Mouse (Mus musculus): ENCODE data around the gene Larp1. TPM values are rescaled to one million over a fixed set of nuclear protein-coding genes. Genes with fewer than 3 reads are reported as not detected.
A peak's percentile ranks its signal among the peaks of the same experiment; 100 is the strongest.
"Not testable (repeated sequence)": the region's sequence is repeated elsewhere in the genome, so short reads cannot be mapped to it uniquely, and the experiment has no call there.

The Larp1 gene
- polyA plus RNA-seq, 1 experiment from 2014 or later: 21.6 TPM

DNA sequence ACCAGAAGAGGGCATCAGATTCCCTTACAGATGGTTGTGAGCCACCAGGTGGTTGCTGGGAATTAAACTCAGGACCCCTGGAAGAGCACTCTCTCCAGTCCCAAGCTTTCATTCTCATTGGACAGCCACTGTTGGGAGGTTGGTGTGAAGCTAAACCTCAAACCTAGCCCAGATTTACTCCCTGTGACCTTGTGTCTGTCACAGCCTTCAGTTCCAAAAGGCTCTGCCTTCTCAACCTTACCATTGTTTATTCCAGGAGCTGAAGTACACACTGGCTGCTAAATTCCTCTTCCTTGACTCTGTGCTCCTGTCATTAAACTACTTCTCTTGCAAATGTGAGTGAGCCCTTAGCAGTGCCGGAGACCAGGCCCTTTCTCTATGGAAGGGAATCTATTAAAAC lies 20.1 kb downstream of the Larp1 start:
- no peaks in the 10 kb centered on the region for H3K9me3 ChIP-seq (replicated peaks)
- H3K4me2 ChIP-seq: no peak overlapping the region
- ATAC-seq (ENCODE audit: low read depth): no peak
- H3K4me1 ChIP-seq (replicated peaks): peaks cover 96% of the 10 kb centered on the region
- H3K9ac ChIP-seq: no peak overlapping the region
- WGBS (ENCODE audit: insufficient replicate concordance): 83% methylated on average over 1 of the region's 1 CpGs
- no peaks in the 10 kb centered on the region for H3K27me3 ChIP-seq
- peaks cover 6% of the 10 kb centered on the region for H3K36me3 ChIP-seq
- H3K4me3 ChIP-seq (replicated peaks): no peak overlapping the region
- 0 out of 2 replicates have a peak overlapping the region, but pooled peaks have one; percentile 8 for H3K27ac ChIP-seq
- DNase-seq: no peak

- DNase-seq (no peak), ATAC-seq (ENCODE audit: low read depth) (no peak)
- H3K27me3 ChIP-seq: no peaks in the 10 kb centered on the region
- H3K4me3 ChIP-seq (replicated peaks): no peak overlapping the region
- no peaks in the 10 kb centered on the region for H3K9me3 ChIP-seq (replicated peaks)
- peaks cover 96% of the 10 kb centered on the region for H3K4me1 ChIP-seq (replicated peaks)
- WGBS (ENCODE audit: insufficient replicate concordance): 36% methylated on average over 2 of the region's 2 CpGs
- H3K36me3 ChIP-seq: peaks cover 6% of the 10 kb centered on the region
- no peak overlapping the region for H3K9ac ChIP-seq
- H3K27ac ChIP-seq: peak overlapping the region; percentile 31; the same call in 1 of the 2 replicates
- H3K4me2 ChIP-seq: peak overlapping the region; percentile 19; the same call in 1 of the 2 replicates
Measured at GRCm38 (mm10) chr11:58029869-58030268, 21.0 kb downstream of the Larp1 start.

DNA sequence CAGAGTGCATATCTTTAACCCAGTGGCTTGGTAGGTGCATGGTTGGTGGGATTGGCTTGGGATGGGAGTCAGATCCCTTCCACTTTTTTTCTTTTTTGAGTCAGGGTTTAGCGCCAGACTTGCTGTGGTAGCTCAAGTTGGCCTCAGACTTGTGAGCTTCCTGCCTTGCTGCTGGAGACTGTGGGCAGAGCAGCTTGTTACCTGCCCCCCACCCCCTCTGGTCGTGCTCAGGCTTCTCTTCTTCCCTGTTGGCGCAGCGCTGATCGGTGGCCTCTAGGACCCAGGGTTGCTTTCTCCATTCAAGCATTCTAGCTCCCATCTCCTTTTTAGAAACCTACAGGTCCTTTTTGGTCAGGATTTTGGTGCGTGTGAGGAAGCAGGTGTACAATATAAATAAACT lies 22.3 kb downstream of the Larp1 start:
- Histone ChIP-seq H3K27me3 (no peaks in the 10 kb centered on the region), H3K9ac (no peak overlapping the region), H3K4me2 (peak overlapping the region; percentile 19; the same call in 1 of the 2 replicates), H3K4me3 (replicated peaks) (no peak overlapping the region), H3K36me3 (peaks cover 6% of the 10 kb centered on the region), H3K9me3 (replicated peaks) (no peaks in the 10 kb centered on the region), H3K4me1 (replicated peaks) (peaks cover 94% of the 10 kb centered on the region), H3K27ac (peak overlapping the region; percentile 44; the same call in 1 of the 2 replicates)
- WGBS (ENCODE audit: insufficient replicate concordance): 43% methylated on average over 6 of the region's 6 CpGs
- no peak for ATAC-seq (ENCODE audit: low read depth)
- no peak for DNase-seq

DNA sequence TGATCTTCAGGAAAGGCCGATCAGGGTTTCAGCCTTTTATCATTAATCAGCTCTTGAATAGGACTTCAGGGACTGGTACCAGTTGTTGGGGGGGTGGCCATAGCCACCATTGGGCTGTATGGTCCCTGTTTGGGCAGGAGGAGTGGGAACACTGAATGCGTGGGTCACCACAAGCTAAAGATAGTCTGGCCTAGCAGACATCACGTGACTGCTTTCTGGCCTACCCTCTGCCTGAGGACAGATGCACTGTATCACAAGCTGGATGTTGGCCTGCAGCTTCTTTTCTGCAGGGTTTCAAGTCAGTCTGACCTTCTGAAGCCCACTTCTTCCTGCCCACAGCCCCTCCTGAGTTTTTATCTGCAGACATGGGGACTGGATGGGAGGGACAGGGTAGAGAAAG lies 24.8 kb downstream of the Larp1 start:
- Histone ChIP-seq H3K27ac (peak overlapping the region; percentile 8; the same call in 1 of the 2 replicates), H3K4me2 (no peak overlapping the region; the same call in 1 of the 2 replicates), H3K9me3 (replicated peaks) (no peaks in the 10 kb centered on the region), H3K9ac (no peak overlapping the region), H3K4me1 (replicated peaks) (peaks cover 93% of the 10 kb centered on the region), H3K36me3 (no peaks in the 10 kb centered on the region), H3K27me3 (no peaks in the 10 kb centered on the region), H3K4me3 (replicated peaks) (no peak overlapping the region)
- DNase-seq (no peak), ATAC-seq (ENCODE audit: low read depth) (peak; percentile 35; the same call in 1 of the 2 replicates)
- 30% methylated on average over 3 of the region's 3 CpGs for WGBS (ENCODE audit: insufficient replicate concordance)

DNA sequence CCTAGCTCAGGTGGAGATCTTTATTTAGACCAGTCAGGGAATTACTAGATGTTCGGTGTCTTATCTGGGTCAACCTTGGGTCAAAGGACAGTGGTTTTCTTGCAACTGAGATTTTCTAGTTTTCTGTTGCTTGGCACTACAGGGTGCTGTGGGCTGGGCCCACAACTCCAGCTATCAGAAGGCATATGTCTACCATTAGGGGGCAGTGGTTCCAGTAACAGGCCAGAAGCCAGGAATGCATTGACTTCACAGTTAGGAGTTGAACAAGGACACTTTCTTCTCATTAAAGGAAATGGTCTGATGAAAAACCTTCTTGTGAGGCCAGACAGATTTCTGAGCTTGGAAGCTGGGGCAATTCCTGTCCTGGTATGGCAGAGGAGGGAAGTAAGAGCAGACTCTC lies 30.2 kb downstream of the Larp1 start:
- Histone ChIP-seq H3K9me3 (replicated peaks) (no peaks in the 10 kb centered on the region), H3K27ac (no peak overlapping the region), H3K4me2 (no peak overlapping the region), H3K27me3 (no peaks in the 10 kb centered on the region), H3K36me3 (peaks cover 39% of the 10 kb centered on the region), H3K4me3 (replicated peaks) (no peak overlapping the region), H3K4me1 (replicated peaks) (peaks cover 53% of the 10 kb centered on the region), H3K9ac (no peak overlapping the region)
- DNase-seq (no peak), ATAC-seq (ENCODE audit: low read depth) (no peak)
- 42% methylated on average over 1 of the region's 1 CpGs for WGBS (ENCODE audit: insufficient replicate concordance)

DNA sequence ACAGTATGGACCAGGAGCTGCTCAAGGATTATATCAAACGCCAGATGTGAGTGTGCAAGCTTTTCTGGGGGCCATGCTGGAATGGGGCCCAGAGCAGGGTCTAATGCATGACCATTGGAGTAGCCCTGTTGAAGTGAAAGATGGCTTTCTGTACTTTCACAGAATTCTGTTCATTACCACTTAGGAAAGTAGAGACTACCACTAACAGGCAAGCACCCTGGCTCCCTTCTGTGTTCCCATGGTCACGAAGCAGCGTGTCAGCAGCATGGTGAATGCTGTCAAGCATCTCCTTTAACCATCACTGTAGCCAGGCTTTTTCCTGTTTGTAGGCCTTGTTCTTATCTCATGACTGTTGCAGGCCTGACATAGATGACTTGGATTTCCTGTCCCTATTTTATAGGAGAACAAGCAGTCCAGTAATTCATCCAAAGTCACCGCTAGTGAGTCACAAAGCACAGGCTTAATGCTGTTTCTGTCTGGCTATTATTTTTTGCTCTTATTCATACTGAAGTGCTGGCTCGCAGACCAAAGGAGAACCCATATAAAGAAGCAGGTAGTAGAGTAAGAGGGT lies 34.1 kb downstream of the Larp1 start:
- DNase-seq (no peak), ATAC-seq (ENCODE audit: low read depth) (no peak)
- H3K36me3 ChIP-seq: peaks cover 74% of the 10 kb centered on the region
- H3K4me1 ChIP-seq (replicated peaks): peaks cover 18% of the 10 kb centered on the region
- H3K9me3 ChIP-seq (replicated peaks): no peaks in the 10 kb centered on the region
- no peaks in the 10 kb centered on the region for H3K27me3 ChIP-seq
- no peak overlapping the region for H3K4me3 ChIP-seq (replicated peaks)
- WGBS (ENCODE audit: insufficient replicate concordance): 78% methylated on average over 5 of the region's 5 CpGs
- no peak overlapping the region for H3K27ac ChIP-seq
- H3K9ac ChIP-seq: no peak overlapping the region
- H3K4me2 ChIP-seq: no peak overlapping the region

- Histone ChIP-seq H3K27ac (no peak overlapping the region), H3K9me3 (replicated peaks) (no peaks in the 10 kb centered on the region), H3K4me2 (no peak overlapping the region), H3K9ac (no peak overlapping the region), H3K4me3 (replicated peaks) (no peak overlapping the region), H3K4me1 (replicated peaks) (peaks cover 3% of the 10 kb centered on the region; the same call in 1 of the 2 replicates), H3K27me3 (no peaks in the 10 kb centered on the region), H3K36me3 (peaks cover 96% of the 10 kb centered on the region)
- no peak for DNase-seq
- no peak for ATAC-seq (ENCODE audit: low read depth)
- WGBS (ENCODE audit: insufficient replicate concordance): 71% methylated on average over 4 of the region's 4 CpGs
Measured at GRCm38 (mm10) chr11:58046438-58046837, 37.6 kb downstream of the Larp1 start.

- H3K9ac ChIP-seq: no peak overlapping the region
- no peaks in the 10 kb centered on the region for H3K27me3 ChIP-seq
- H3K4me3 ChIP-seq (replicated peaks): no peak overlapping the region
- H3K4me1 ChIP-seq (replicated peaks): peaks cover 16% of the 10 kb centered on the region
- no peaks in the 10 kb centered on the region for H3K9me3 ChIP-seq (replicated peaks)
- H3K4me2 ChIP-seq: no peak overlapping the region
- H3K27ac ChIP-seq: no peak overlapping the region
- DNase-seq: no peak
- ATAC-seq (ENCODE audit: low read depth): no peak
- peaks cover 95% of the 10 kb centered on the region for H3K36me3 ChIP-seq
- 69% methylated on average over 6 of the region's 6 CpGs for WGBS (ENCODE audit: insufficient replicate concordance)
Measured at GRCm38 (mm10) chr11:58057455-58057854, 48.6 kb downstream of the Larp1 start.

DNA sequence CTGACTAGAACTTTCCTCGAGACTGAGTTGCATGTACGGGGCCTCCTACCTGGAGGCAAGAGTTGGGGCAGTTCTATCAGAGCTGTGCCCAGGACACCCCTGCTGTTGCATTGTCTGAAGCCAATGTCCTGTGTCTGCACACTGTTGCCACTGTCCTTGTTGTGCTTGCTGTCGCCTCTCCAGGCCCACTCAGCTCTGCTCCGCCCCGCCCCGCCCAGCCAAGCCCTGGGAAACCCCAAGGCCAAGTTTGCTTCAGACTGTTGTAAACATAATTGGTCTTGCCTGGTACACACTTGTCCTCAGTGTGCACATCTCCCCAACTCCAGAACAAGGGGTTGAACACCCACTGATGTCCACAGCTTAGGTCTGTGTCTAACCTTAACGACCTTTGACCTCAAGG lies 50.9 kb downstream of the Larp1 start:
- H3K27me3 ChIP-seq; H3K4me3 ChIP-seq (replicated peaks); H3K9me3 ChIP-seq (replicated peaks); H3K27ac ChIP-seq; DNase-seq; H3K4me2 ChIP-seq; H3K9ac ChIP-seq: not testable (repeated sequence)
- ATAC-seq (ENCODE audit: low read depth): peak; percentile 37; the same call in 1 of the 2 replicates
- H3K4me1 ChIP-seq (replicated peaks): peaks cover 16% of the 10 kb centered on the region
- WGBS (ENCODE audit: insufficient replicate concordance): 78% methylated on average over 7 of the region's 7 CpGs
- H3K36me3 ChIP-seq: peaks cover 74% of the 10 kb centered on the region

GRCm38 (mm10) chr11:58061218-58061617 lies 52.4 kb downstream of the Larp1 start:
- not testable (repeated sequence) for H3K4me3 ChIP-seq (replicated peaks); H3K9ac ChIP-seq; H3K9me3 ChIP-seq (replicated peaks); H3K27me3 ChIP-seq; ATAC-seq (ENCODE audit: low read depth); H3K27ac ChIP-seq; DNase-seq; H3K4me2 ChIP-seq
- peaks cover 16% of the 10 kb centered on the region for H3K4me1 ChIP-seq (replicated peaks)
- 82% methylated on average over 4 of the region's 4 CpGs for WGBS (ENCODE audit: insufficient replicate concordance)
- peaks cover 59% of the 10 kb centered on the region for H3K36me3 ChIP-seq

GRCm38 (mm10) chr11:58062586-58062985 lies 53.7 kb downstream of the Larp1 start:
- peaks cover 46% of the 10 kb centered on the region for H3K36me3 ChIP-seq
- ATAC-seq (ENCODE audit: low read depth): no peak
- no peak for DNase-seq
- H3K4me1 ChIP-seq (replicated peaks): peaks cover 16% of the 10 kb centered on the region
- no peaks in the 10 kb centered on the region for H3K9me3 ChIP-seq (replicated peaks)
- H3K27ac ChIP-seq: no peak overlapping the region
- 74% methylated on average over 4 of the region's 4 CpGs for WGBS (ENCODE audit: insufficient replicate concordance)
- no peak overlapping the region for H3K4me3 ChIP-seq (replicated peaks)
- no peak overlapping the region for H3K9ac ChIP-seq
- no peaks in the 10 kb centered on the region for H3K27me3 ChIP-seq
- no peak overlapping the region for H3K4me2 ChIP-seq

DNA sequence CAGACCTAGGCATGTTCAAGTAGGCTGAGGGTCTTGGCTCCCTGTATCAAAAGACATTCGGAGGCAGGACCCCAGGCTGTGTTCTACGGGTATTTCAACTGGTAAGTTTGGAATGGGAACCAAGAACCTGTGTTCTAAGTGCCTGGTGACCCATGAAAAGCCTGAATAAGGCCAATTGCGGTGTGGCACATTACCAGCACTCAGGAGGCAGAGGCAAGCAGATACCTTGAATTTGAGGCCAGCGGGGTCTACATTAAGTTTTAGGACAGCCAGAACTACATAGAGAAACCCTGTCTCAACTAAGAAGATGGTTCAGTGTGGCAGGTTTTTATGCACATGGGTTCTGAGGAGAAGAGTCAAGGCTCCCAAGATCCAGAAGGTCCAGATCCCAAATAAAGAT lies 56.2 kb downstream of the Larp1 start:
- H3K4me3 ChIP-seq (replicated peaks): no peak overlapping the region
- ATAC-seq (ENCODE audit: low read depth) (no peak), DNase-seq (no peak)
- H3K27me3 ChIP-seq: no peaks in the 10 kb centered on the region
- no peak overlapping the region for H3K9ac ChIP-seq
- peaks cover 3% of the 10 kb centered on the region; the same call in 1 of the 2 replicates for H3K4me1 ChIP-seq (replicated peaks)
- no peak overlapping the region for H3K27ac ChIP-seq
- H3K9me3 ChIP-seq (replicated peaks): no peaks in the 10 kb centered on the region
- H3K36me3 ChIP-seq: peaks cover 23% of the 10 kb centered on the region
- 79% methylated on average over 4 of the region's 4 CpGs for WGBS (ENCODE audit: insufficient replicate concordance)
- H3K4me2 ChIP-seq: no peak overlapping the region

All from liver, embryonic 13.5 days (tissue).